Mouse (Mus musculus): ENCODE data around the gene Rbmxl2.

The Rbmxl2 gene

DNA sequence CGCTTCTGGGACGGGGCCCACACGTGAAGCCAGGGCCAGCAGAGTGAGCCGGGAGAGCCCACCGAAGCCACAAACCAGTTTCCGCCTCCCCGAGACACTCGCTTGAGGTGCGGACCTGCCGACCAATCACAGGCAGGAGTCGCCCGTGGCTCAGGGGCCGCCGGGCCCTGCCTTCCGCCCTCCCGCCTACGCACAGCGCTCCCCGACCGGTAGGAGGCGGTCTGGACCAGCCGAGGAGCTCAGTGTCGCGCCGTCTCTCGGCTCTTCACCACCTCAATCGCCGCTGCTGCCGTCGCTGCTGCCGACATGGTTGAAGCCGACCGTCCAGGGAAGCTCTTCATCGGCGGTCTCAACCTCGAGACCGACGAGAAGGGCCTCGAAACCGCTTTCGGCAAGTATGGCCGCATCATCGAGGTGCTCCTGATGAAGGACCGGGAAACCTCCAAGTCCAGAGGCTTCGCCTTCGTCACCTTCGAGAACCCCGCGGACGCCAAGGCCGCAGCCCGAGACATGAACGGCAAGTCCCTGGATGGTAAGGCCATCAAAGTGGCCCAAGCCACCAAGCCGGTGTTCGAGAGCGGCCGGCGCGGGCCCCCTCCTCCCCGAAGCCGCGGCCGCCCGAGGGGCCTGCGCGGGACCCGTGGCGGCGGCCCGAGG is at the start of gene Rbmxl2:
Gene Rbmxl2 (plus strand): TSS at position 242 of the 657 bp plus-strand sequence.
- no peak for DNase-seq (ENCODE audit: extremely low read depth, low read depth)

DNA sequence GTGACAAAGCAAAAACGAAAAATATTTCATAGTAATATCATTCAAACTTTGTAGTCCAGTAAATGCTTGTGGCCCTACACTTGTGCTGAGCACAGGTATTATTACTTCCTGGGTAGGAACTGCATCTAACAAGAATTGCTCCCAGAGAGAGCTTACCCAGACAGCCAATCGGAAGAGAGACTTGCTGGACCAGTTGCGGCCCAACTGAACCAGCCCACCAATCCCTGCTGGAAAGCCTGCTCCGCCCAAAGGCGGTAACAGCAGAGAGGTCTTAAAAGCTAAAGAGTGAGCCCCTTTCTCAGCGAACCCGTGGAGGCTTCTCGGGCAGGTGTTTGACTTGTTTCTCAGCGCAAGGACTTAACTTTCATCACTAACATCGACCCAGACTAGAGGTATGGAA is 42.6 kb upstream of the Rbmxl2 start, which contains the start of gene Nlrp14:
Gene Nlrp14 (plus strand): TSS at position 301 of the 400 bp plus-strand sequence.
- DNase-seq (ENCODE audit: extremely low read depth, low read depth), result no peak

DNA sequence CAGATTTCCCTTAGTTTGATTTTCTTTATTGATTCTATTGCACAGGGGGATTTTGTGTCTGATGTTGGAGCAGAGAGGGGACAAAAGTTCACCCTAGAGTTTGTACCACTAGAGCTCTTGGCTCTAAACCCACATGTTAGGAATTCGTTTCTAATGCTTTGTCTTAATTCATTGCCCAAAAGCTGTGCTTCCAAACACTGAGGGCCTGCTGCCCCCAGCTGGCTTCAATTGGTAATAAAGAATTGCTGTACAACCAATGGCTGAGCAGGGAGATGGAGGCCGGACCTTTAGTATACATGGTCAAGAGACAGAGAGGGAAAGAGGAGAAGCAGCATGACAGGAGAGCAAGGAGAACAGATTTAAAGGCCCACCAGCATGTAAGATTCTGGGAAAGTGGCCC is 28.8 kb upstream of the Rbmxl2 start:
- DNase-seq (ENCODE audit: extremely low read depth, low read depth), result no peak

DNA sequence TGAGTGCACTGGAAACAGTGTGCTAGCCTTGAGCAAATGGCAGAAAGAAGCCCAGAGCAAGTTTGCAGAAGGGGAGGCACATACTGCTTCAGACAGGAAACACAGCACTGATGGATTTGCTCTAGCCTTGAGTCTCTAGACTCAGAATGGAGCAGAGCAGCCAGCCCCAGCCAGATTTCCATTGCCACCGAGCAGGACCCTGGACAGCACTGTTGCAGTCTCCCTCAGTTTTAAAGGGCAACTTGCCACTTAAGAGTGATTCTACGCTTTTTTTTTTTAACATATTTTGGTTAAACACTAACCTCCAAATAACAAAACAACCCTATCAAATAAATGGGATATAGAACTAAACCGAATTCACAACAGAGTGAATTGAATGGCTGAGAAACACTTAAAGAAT is 7.4 kb upstream of the Rbmxl2 start:
- DNase-seq (ENCODE audit: extremely low read depth, low read depth), result no peak

DNA sequence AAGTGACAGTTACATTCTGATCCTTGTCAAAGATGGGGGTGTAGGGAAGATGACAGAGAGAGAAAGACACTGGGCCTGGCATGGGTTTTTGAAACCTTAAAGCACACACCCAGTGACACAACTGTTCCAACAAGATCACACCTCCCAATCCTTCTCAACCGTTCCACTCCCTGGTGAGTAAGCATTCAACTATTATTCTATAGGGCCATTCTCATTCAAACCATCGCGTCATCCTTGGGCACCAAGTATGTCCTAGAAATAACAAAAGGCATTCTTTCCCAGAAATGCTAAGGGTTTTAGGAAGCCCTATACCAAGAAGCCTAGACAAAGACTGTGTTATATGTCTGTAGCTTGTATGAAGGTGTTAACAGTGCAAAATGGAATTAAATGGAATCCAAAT is 1.4 kb upstream of the Rbmxl2 start:
- DNase-seq (ENCODE audit: extremely low read depth, low read depth), result no peak

DNA sequence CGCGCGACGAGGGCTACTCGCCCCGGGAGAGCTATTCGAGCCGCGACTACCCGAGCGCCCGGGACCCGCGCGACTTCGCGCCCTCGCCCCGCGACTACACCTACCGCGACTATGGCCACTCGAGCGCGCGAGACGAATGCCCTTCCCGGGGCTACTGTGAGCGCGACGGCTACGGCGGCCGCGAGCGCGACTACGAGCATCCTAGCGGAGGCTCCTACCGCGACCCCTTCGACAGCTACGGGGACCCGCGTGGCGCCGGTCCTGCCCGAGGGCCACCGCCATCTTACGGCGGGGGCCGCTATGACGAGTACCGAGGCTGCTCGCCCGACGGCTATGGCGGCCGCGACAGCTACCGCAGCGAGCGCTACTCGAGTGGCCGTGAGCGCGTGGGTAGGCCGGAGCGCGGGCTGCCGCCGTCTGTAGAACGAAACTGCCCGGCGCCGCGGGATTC is 906 bp downstream of the Rbmxl2 start:
- no peak for DNase-seq (ENCODE audit: extremely low read depth, low read depth)

DNA sequence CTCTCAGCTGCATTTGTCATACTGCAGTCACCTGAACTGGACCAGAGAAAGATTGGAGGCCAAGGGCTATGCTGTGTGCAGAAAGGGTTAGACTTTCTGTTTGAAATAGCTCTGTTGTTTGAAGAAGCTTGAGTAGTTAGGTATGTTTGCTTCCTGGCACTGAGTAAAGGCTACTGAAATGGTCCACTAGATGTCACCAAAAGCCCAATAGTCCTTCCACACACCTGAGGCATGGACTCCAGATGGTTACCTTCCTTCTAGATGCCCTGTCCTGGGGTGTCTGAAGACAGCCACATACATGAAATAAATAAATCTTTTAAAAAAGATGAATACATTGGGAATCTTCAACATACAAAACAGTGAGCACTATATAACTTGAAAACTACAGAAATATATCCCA is 6.5 kb downstream of the Rbmxl2 start:
- DNase-seq (ENCODE audit: extremely low read depth, low read depth), result no peak

DNA sequence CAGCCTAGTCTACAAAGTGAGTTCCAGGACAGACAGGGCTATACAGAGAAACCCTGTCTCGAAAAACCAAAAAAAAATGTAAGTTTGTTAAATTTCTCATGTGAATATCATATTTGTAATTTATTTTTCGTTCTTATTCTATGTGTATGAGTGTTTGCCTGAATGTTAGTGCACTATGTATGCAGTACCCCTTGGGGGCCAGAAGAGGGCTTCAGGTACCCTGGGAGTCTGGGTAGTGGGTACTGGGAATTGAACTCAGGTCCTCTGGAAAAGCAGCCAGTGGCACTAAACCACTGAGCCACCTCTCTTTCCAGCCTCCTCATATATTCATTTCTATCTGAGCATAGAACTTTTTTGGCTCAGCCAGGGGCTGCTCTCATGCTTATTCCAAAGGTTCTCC is 7.6 kb downstream of the Rbmxl2 start:
- no peak for DNase-seq (ENCODE audit: extremely low read depth, low read depth)

DNA sequence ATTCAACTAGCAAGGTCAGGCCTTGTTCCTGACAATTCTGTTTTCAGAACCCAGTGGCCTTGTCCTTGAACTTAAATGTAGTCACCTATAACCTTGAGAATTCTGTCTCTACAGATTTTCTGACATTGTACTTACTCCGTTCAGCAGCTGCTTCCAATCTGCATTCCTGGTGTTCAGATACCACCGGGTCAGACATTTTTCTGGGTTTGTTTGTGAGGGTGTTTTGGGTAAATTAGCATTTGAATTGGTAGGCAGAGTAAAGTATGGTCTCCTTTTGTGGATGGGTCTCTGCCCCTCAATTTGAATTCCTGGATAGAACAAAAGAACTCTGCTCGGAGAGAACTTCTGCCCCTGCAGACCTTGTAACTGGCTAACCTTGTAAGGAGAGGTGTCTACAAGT is 27.6 kb downstream of the Rbmxl2 start:
- no peak for DNase-seq (ENCODE audit: extremely low read depth, low read depth)

DNA sequence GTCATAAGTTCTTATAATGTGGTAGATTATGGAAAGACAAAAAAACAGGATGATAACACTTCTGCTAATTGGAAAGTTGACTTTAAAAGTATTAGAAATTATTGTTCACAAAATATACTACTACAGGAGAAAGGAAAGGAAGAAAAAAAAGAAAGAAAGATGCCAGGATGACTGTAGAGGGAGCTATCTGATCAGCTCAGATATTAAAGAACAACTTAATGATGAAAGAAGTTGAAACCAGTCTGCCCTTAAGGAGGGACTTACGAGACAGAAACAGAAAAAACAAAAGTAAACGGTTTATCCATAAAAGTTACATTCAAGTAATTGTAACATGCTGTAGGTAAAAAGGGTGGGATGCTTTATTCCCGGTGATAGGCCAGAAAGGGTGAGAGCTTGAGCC is 28.3 kb downstream of the Rbmxl2 start:
- no peak for DNase-seq (ENCODE audit: extremely low read depth, low read depth)

DNA sequence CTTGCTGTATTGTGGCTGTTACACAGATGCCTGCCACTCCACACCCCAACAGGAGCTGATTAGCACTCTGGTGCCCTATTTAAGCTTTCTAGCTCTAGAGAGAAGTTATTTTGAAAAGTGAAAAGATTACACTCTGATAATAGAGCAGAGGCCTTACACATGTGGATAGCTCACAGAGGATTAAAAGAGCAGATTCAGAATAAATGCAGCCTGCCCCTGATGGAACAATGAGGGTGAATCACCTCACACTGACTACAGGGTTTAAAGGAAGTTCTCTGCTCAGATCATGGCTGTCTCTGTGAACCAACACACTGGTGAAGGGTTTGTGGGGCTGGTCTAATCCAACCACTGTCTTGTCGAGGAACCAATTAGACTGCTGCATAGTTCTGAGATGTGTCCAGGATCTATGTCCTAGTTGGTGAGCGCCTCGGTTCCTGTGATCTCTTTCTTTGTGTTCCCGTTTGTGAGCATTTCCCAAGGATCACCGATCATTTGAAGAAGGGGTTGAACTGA is 32.2 kb downstream of the Rbmxl2 start:
- DNase-seq (ENCODE audit: extremely low read depth, low read depth), result no peak

DNA sequence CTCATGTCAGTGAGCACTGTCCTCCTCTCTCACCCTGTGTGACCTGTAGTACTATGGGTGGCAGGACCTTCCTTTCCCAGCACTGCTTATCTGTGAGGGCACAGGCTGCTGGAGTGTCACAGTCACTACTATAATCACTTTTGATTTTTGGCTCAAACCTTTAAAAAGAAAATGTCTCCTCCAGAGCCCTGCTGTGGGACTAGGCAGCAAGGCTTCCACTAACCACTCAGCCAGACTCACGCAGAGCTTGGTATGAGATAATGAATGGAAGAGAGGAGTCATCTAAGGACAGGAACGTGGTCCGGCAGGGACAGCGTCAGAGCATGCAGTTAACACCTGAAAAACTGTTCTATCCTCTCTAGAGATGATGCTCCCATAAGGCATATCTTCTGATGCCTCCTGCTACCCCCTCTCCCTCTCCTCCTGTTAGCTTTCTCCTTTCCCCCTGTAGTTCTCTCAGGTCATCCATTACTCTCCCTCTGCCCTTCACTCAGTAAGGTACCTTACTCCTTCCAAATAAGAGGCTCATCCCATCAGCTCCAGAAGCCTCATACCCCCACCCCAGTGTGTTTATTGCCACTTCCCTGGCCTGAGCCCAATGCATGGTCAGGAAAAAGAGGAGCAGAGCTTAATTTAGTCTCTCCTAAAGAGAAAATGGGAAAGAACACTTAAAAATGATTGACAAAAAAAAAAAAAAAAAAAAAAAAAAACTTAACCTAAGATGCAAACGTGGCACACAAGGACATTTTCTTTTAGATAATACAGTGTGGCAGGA is 41.2 kb downstream of the Rbmxl2 start:
- DNase-seq (ENCODE audit: extremely low read depth, low read depth), result no peak

DNA sequence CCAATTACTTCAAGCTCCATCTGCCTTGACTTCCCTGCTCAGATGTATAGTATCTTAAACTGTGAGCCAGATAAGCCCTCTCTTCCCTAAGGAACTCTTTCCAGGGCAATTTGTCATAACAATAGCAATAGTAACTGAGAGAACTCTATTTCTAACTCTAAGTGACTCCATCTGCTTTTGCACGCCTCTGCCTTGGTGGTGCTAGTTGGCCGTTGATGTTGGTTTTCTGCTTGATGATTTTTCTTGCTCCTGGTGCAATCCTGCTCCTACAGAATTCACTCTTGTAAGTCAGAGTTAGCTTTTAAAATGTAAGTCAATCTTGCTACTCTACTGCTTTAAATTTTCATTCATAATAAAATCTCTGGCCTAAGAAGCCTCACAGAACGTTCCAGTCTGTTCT is 44.1 kb downstream of the Rbmxl2 start:
- no peak for DNase-seq (ENCODE audit: extremely low read depth, low read depth)

DNA sequence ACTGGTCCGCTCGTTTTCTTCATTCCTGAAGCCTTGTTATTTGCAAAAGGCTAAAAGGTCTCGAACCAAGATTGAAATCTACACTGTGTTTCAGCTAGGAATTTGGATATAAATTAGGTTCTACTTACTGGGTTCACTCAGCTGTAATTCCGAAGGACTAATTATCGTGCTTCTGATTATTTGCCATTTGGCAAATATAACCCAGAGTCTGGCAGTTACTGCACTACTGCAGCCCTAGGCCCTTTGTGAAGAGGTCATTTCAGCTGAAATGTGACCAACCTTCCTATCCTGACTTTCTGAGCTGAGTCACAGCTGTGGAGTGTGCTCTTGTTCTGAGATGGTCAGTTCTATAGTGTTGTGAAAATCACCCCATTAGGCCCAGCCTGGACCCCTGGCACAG is 50.7 kb downstream of the Rbmxl2 start:
- DNase-seq (ENCODE audit: extremely low read depth, low read depth), result no peak

All from MEL-GATA-1-ER (cell line).